Mouse (Mus musculus) hindbrain, postnatal 0 days (tissue): ENCODE results near the gene Tmprss9. TPM values are rescaled to one million over a fixed set of nuclear protein-coding genes. Genes with fewer than 3 reads are reported as not detected.

Source experiments
- ATAC-seq: fragments of 200-750 bp; cut with Nextera tagmentation; 2 replicates; pipeline ENCODE4 v1.8.0; 2017; ENCODE audit warnings: mild to moderate bottlenecking, moderate TSS enrichment, moderate library complexity
- DNase-seq: peaks from one replicate; pipeline ENCODE4 v3.0.0-alpha.2; 2015; ENCODE audit warnings: low spot score
- H3K27ac ChIP-seq: fragments of 300-500 bp; sonication (generic); 2 replicates; pipeline ENCODE4 v1.5.1; 2014; ENCODE audit warnings: mild to moderate bottlenecking
- H3K27me3 ChIP-seq: fragments of 300-500 bp; sonication (generic); 2 replicates; pipeline ENCODE4 v1.6.1; 2014; ENCODE audit warnings: low read length, mixed read lengths; ENCODE audit not compliant: insufficient read depth
- H3K36me3 ChIP-seq: fragments of 300-500 bp; sonication (generic); 2 replicates; pipeline ENCODE4 v1.6.1; 2014; ENCODE audit warnings: low read length, mixed read lengths; ENCODE audit not compliant: insufficient read depth
- H3K4me1 ChIP-seq: fragments of 300-500 bp; sonication (generic); 2 replicates; pipeline ENCODE4 v1.6.1; 2014; ENCODE audit warnings: antibody characterized with exemption, low read length, mixed read lengths; ENCODE audit not compliant: insufficient read depth
- H3K4me2 ChIP-seq: fragments of 300-500 bp; sonication (generic); 2 replicates; pipeline ENCODE4 v1.6.1; 2014; ENCODE audit warnings: low read depth, mild to moderate bottlenecking, low read length, moderate library complexity, mixed read lengths
- H3K4me3 ChIP-seq: fragments of 300-500 bp; sonication (generic); 2 replicates; pipeline ENCODE4 v1.5.1; 2014; ENCODE audit warnings: low read length
- H3K9ac ChIP-seq: fragments of 300-500 bp; sonication (generic); replicated peaks from 2 replicates; pipeline ENCODE4 v1.6.1; 2014; ENCODE audit warnings: mild to moderate bottlenecking, low read length, moderate library complexity, mixed read lengths
- H3K9me3 ChIP-seq: fragments of 300-500 bp; sonication (generic); 2 replicates; pipeline ENCODE4 v1.6.1; 2016; ENCODE audit warnings: low read length, mixed read lengths
- CTCF ChIP-seq: IDR thresholded peaks from 2 replicates; pipeline ENCODE4 v1.5.1; 2016; ENCODE audit warnings: antibody characterized with exemption, control low read depth, low read depth
- WGBS: fragments of 180-500 bp; shearing (Covaris S2); extraction: QIAGEN DNeasy Blood & Tissue Kit; methylation state at CpG from one replicate; pipeline ENCODE4 v1.1.7; 2014; 5-methylcytosine and 5-hydroxymethylcytosine counted together
- polyA plus RNA-seq: library from polyadenylated mRNA; unstranded; fragments of >200 nt; fragmentation: Nextera tagmentation; extraction: Ambion mirVana; gene quantifications from 2 replicates; pipeline ENCODE4 v1.2.1, GENCODE M21; 2015
- total RNA-seq: library from RNA; depleted of rRNA; stranded (reverse); fragments of >200 nt; gene quantifications from 2 replicates; pipeline ENCODE4 v1.2.3, GENCODE M21; 2014

The Tmprss9 gene
- total and polyA plus RNA-seq, 2 experiments from 2014 or later, result 0.10 to 0.26 TPM

- no peaks in the 10 kb centered on the region for H3K9me3 ChIP-seq
Measured at GRCm38 (mm10) chr10:80841685-80842084, 30.0 kb upstream of the Tmprss9 start.

GRCm38 (mm10) chr10:80842334-80842733 is 29.3 kb upstream of the Tmprss9 start:
- ATAC-seq, result no peak
- Histone ChIP-seq H3K4me1 (no peaks in the 10 kb centered on the region; the same call in 1 of the 2 replicates), H3K27ac (no peak overlapping the region), H3K27me3 (no peaks in the 10 kb centered on the region), H3K36me3 (no peaks in the 10 kb centered on the region), H3K4me3 (no peak overlapping the region), H3K9ac (no peak overlapping the region), H3K9me3 (no peaks in the 10 kb centered on the region), H3K4me2 (peak overlapping the region; percentile 78)
- no peak for TF ChIP-seq CTCF
- no peak for DNase-seq
- 80% methylated on average over 15 of the region's 15 CpGs for WGBS

More at GRCm38 (mm10) chr10:80841685-80842084, 30.0 kb upstream of the Tmprss9 start:
- Histone ChIP-seq H3K4me3 (no peak overlapping the region), H3K27me3 (no peaks in the 10 kb centered on the region), H3K4me1 (no peaks in the 10 kb centered on the region; the same call in 1 of the 2 replicates), H3K9ac (no peak overlapping the region), H3K27ac (no peak overlapping the region), H3K4me2 (no peak overlapping the region), H3K36me3 (no peaks in the 10 kb centered on the region)
- TF ChIP-seq CTCF, result no peak
- ATAC-seq (no peak), DNase-seq (peak; percentile 28)
- WGBS, result 73% methylated on average over 2 of the region's 2 CpGs

- WGBS, result 9% methylated on average over 32 of the region's 32 CpGs
- no peaks in the 10 kb centered on the region for H3K36me3 ChIP-seq
- no peaks in the 10 kb centered on the region for H3K27me3 ChIP-seq
- DNase-seq, result no peak
- H3K4me2 ChIP-seq, result peak overlapping the region; percentile 78
- peak overlapping the region; percentile 75 for H3K9ac ChIP-seq
- H3K9me3 ChIP-seq, result no peaks in the 10 kb centered on the region
- peak overlapping the region; percentile 57 for H3K4me3 ChIP-seq
- no peak for TF ChIP-seq CTCF
- H3K27ac ChIP-seq, result peak overlapping the region; percentile 45; the same call in 1 of the 2 replicates
- ATAC-seq, result peak; percentile 34
- H3K4me1 ChIP-seq, result no peaks in the 10 kb centered on the region; the same call in 1 of the 2 replicates
Measured at GRCm38 (mm10) chr10:80843087-80843930, 28.3 kb upstream of the Tmprss9 start.

GRCm38 (mm10) chr10:80843931-80844547 is 27.6 kb upstream of the Tmprss9 start, which contains the start of gene Lingo3:
Lingo3 (minus strand) TSS chr10:80844039.
- Histone ChIP-seq H3K4me2 (peak within 1 kb of the TSS; percentile 78), H3K9me3 (no peaks in the 10 kb centered on the region), H3K27me3 (no peaks in the 10 kb centered on the region), H3K9ac (peak within 1 kb of the TSS; percentile 75), H3K27ac (peak within 1 kb of the TSS; percentile 45; the same call in 1 of the 2 replicates), H3K4me3 (peak within 1 kb of the TSS; percentile 57), H3K36me3 (no peaks in the 10 kb centered on the region), H3K4me1 (no peaks in the 10 kb centered on the region; the same call in 1 of the 2 replicates)
- DNase-seq (peak; percentile 83), ATAC-seq (peak; percentile 69)
- 3% methylated on average over 47 of the region's 51 CpGs for WGBS
- TF ChIP-seq CTCF, result no peak

- no peak for ATAC-seq
Measured at GRCm38 (mm10) chr10:80845055-80845693, 26.5 kb upstream of the Tmprss9 start.

GRCm38 (mm10) chr10:80845732-80846131 is 25.9 kb upstream of the Tmprss9 start:
- Histone ChIP-seq H3K9ac (no peak overlapping the region), H3K27ac (no peak overlapping the region), H3K27me3 (no peaks in the 10 kb centered on the region), H3K9me3 (no peaks in the 10 kb centered on the region), H3K4me1 (no peaks in the 10 kb centered on the region; the same call in 1 of the 2 replicates), H3K4me3 (no peak overlapping the region), H3K36me3 (no peaks in the 10 kb centered on the region), H3K4me2 (no peak overlapping the region)
- no peak for TF ChIP-seq CTCF
- 77% methylated on average over 12 of the region's 12 CpGs for WGBS
- DNase-seq (no peak), ATAC-seq (no peak)

More at GRCm38 (mm10) chr10:80845055-80845693, 26.5 kb upstream of the Tmprss9 start:
- no peaks in the 10 kb centered on the region for H3K9me3 ChIP-seq
- H3K9ac ChIP-seq, result no peak overlapping the region
- H3K4me3 ChIP-seq, result no peak overlapping the region
- no peaks in the 10 kb centered on the region; the same call in 1 of the 2 replicates for H3K4me1 ChIP-seq
- no peak for DNase-seq
- no peak overlapping the region for H3K27ac ChIP-seq
- H3K36me3 ChIP-seq, result no peaks in the 10 kb centered on the region
- 48% methylated on average over 8 of the region's 8 CpGs for WGBS
- no peak overlapping the region for H3K4me2 ChIP-seq
- no peak for TF ChIP-seq CTCF
- H3K27me3 ChIP-seq, result no peaks in the 10 kb centered on the region
